Mouse (Mus musculus) adrenal gland, postnatal 4 days (tissue): ENCODE measurements at regions not wholly inside any gene's neighbourhood (a gene's known extent, or its start where the extent isn't known, plus 50 kb on each side); places are given as distances from the start of the nearest gene placed in this dataset.
"Not testable (repeated sequence)": the region's sequence is repeated elsewhere in the genome, so short reads cannot be mapped to it uniquely, and the experiment has no call there.

Experiments used
- DNase-seq, 2 experiments: peaks; one replicate each; pipeline ENCODE4 v3.0.0; 2021 to 2022; ENCODE audit warnings: low spot score in 2 of 2, mixed read lengths in 2 of 2

GRCm38 (mm10) chr9:83728428-83728827 is 77.6 kb downstream of the Elovl4 start:
- no peak for DNase-seq

- DNase-seq = peak in 1 of 2 experiments; percentile 30
Measured at GRCm38 (mm10) chr9:83727462-83728189, 78.5 kb downstream of the Elovl4 start.

- no peak for DNase-seq
Measured at GRCm38 (mm10) chr9:83726979-83727378, 79.1 kb downstream of the Elovl4 start.

GRCm38 (mm10) chr9:83726105-83726504 is 80.0 kb downstream of the Elovl4 start:
- DNase-seq = peak in 1 of 2 experiments; percentile 9

- no peak for DNase-seq
Measured at GRCm38 (mm10) chr9:83725545-83725944, 80.5 kb downstream of the Elovl4 start.

GRCm38 (mm10) chr9:83720982-83721381 is 85.1 kb downstream of the Elovl4 start:
- DNase-seq = no peak

GRCm38 (mm10) chr9:83719811-83720210 is 86.3 kb downstream of the Elovl4 start:
- no peak for DNase-seq

- DNase-seq = not testable (repeated sequence)
Measured at GRCm38 (mm10) chr9:83718084-83718483, 88.0 kb downstream of the Elovl4 start.

GRCm38 (mm10) chr9:83716101-83716763 is 89.8 kb downstream of the Elovl4 start:
- no peak for DNase-seq

GRCm38 (mm10) chr9:83707361-83707760 is 98.7 kb downstream of the Elovl4 start:
- no peak for DNase-seq

- DNase-seq = no peak
Measured at GRCm38 (mm10) chr9:83706071-83706470, 100.0 kb downstream of the Elovl4 start.

GRCm38 (mm10) chr9:83704186-83704585 is 101.9 kb downstream of the Elovl4 start:
- DNase-seq = no peak

- no peak for DNase-seq
Measured at GRCm38 (mm10) chr9:83700916-83701315, 105.2 kb downstream of the Elovl4 start.

GRCm38 (mm10) chr9:83700056-83700455 is 106.0 kb downstream of the Elovl4 start:
- no peak for DNase-seq

GRCm38 (mm10) chr9:83691332-83692198 is 114.5 kb downstream of the Elovl4 start:
- peak in 1 of 2 experiments; percentile 5 for DNase-seq
